Mouse (Mus musculus): ENCODE measurements around the gene Nr4a2. TPM values are rescaled to one million over a fixed set of nuclear protein-coding genes. Genes with fewer than 3 reads are reported as not detected.
A peak's percentile ranks its signal among the peaks of the same experiment; 100 is the strongest.

Nr4a2 gene
- polyA plus RNA-seq, 1 experiment from 2014 or later: 3.7 TPM

GRCm38 (mm10) chr2:57122986-57123980, 520 bp downstream of the Nr4a2 start:
- peak overlapping the region; percentile 94 for H3K4me3 ChIP-seq (ENCODE audit: low read length)
- peak overlapping the region; percentile 68 for H3K4me2 ChIP-seq (replicated peaks; ENCODE audit: low read depth, low read length)
- H3K9ac ChIP-seq (replicated peaks; ENCODE audit: low read length): peak overlapping the region; percentile 98
- H3K4me1 ChIP-seq (ENCODE audit: insufficient read depth, low read length): peaks cover 4% of the 10 kb centered on the region; the same call in 1 of the 2 replicates
- peak; percentile 91 for ATAC-seq (ENCODE audit: low FRiP score, low TSS enrichment)
- H3K27me3 ChIP-seq (ENCODE audit: insufficient read depth, low read length): no peaks in the 10 kb centered on the region
- under 1% methylated on average over 45 of the region's 67 CpGs for WGBS
- no peaks in the 10 kb centered on the region for H3K36me3 ChIP-seq (ENCODE audit: insufficient read depth, low read length)
- H3K9me3 ChIP-seq (ENCODE audit: low read length): no peaks in the 10 kb centered on the region
- peak overlapping the region; percentile 89 for H3K27ac ChIP-seq (ENCODE audit: low read length)

- no peaks in the 10 kb centered on the region for H3K27me3 ChIP-seq (ENCODE audit: insufficient read depth, low read length)
- H3K4me2 ChIP-seq (replicated peaks; ENCODE audit: low read depth, low read length): no peak overlapping the region
- no peaks in the 10 kb centered on the region for H3K9me3 ChIP-seq (ENCODE audit: low read length)
- no peaks in the 10 kb centered on the region for H3K36me3 ChIP-seq (ENCODE audit: insufficient read depth, low read length)
- H3K9ac ChIP-seq (replicated peaks; ENCODE audit: low read length): no peak overlapping the region
- WGBS: 93% methylated on average over 4 of the region's 4 CpGs
- no peak overlapping the region for H3K4me3 ChIP-seq (ENCODE audit: low read length)
- no peak for ATAC-seq (ENCODE audit: low FRiP score, low TSS enrichment)
- H3K4me1 ChIP-seq (ENCODE audit: insufficient read depth, low read length): peaks cover 7% of the 10 kb centered on the region; the same call in 1 of the 2 replicates
- H3K27ac ChIP-seq (ENCODE audit: low read length): no peak overlapping the region
These were observed 2.7 kb downstream of the Nr4a2 start for GRCm38 (mm10) chr2:57121110-57121509.

- ATAC-seq (ENCODE audit: low FRiP score, low TSS enrichment): no peak
- Histone ChIP-seq H3K4me3 (ENCODE audit: low read length) (peak overlapping the region; percentile 72), H3K36me3 (ENCODE audit: insufficient read depth, low read length) (no peaks in the 10 kb centered on the region), H3K27ac (ENCODE audit: low read length) (peak overlapping the region; percentile 68), H3K27me3 (ENCODE audit: insufficient read depth, low read length) (peaks cover 24% of the 10 kb centered on the region), H3K4me1 (ENCODE audit: insufficient read depth, low read length) (peaks cover 19% of the 10 kb centered on the region), H3K9ac (replicated peaks; ENCODE audit: low read length) (peak overlapping the region; percentile 76), H3K9me3 (ENCODE audit: low read length) (peaks cover 2% of the 10 kb centered on the region; the same call in 1 of the 2 replicates), H3K4me2 (replicated peaks; ENCODE audit: low read depth, low read length) (peak overlapping the region; percentile 99)
- WGBS: 3% methylated on average over 13 of the region's 13 CpGs
These were observed 6.4 kb downstream of the Nr4a2 start for GRCm38 (mm10) chr2:57117201-57117951.

GRCm38 (mm10) chr2:57116366-57117200, 7.2 kb downstream of the Nr4a2 start:
- H3K36me3 ChIP-seq (ENCODE audit: insufficient read depth, low read length): no peaks in the 10 kb centered on the region
- H3K4me2 ChIP-seq (replicated peaks; ENCODE audit: low read depth, low read length): peak overlapping the region; percentile 99
- WGBS: under 1% methylated on average over 47 of the region's 47 CpGs
- peak overlapping the region; percentile 68 for H3K27ac ChIP-seq (ENCODE audit: low read length)
- peak; percentile 66 for ATAC-seq (ENCODE audit: low FRiP score, low TSS enrichment)
- H3K4me3 ChIP-seq (ENCODE audit: low read length): peak overlapping the region; percentile 72
- peaks cover 31% of the 10 kb centered on the region for H3K27me3 ChIP-seq (ENCODE audit: insufficient read depth, low read length)
- peaks cover 24% of the 10 kb centered on the region for H3K4me1 ChIP-seq (ENCODE audit: insufficient read depth, low read length)
- H3K9me3 ChIP-seq (ENCODE audit: low read length): peaks cover 5% of the 10 kb centered on the region
- H3K9ac ChIP-seq (replicated peaks; ENCODE audit: low read length): peak overlapping the region; percentile 76

GRCm38 (mm10) chr2:57115864-57116365, 7.9 kb downstream of the Nr4a2 start:
- Histone ChIP-seq H3K4me2 (replicated peaks; ENCODE audit: low read depth, low read length) (peak overlapping the region; percentile 99), H3K4me1 (ENCODE audit: insufficient read depth, low read length) (peaks cover 29% of the 10 kb centered on the region), H3K9me3 (ENCODE audit: low read length) (peaks cover 5% of the 10 kb centered on the region), H3K4me3 (ENCODE audit: low read length) (peak overlapping the region; percentile 72), H3K27ac (ENCODE audit: low read length) (no peak overlapping the region), H3K9ac (replicated peaks; ENCODE audit: low read length) (peak overlapping the region; percentile 76), H3K27me3 (ENCODE audit: insufficient read depth, low read length) (peaks cover 38% of the 10 kb centered on the region), H3K36me3 (ENCODE audit: insufficient read depth, low read length) (no peaks in the 10 kb centered on the region)
- WGBS: 0% methylated on average over 17 of the region's 28 CpGs
- ATAC-seq (ENCODE audit: low FRiP score, low TSS enrichment): peak; percentile 24; the same call in 1 of the 2 replicates

GRCm38 (mm10) chr2:57115181-57115863, 8.5 kb downstream of the Nr4a2 start:
- H3K27ac ChIP-seq (ENCODE audit: low read length): no peak overlapping the region
- peaks cover 42% of the 10 kb centered on the region for H3K27me3 ChIP-seq (ENCODE audit: insufficient read depth, low read length)
- no peaks in the 10 kb centered on the region for H3K36me3 ChIP-seq (ENCODE audit: insufficient read depth, low read length)
- H3K4me2 ChIP-seq (replicated peaks; ENCODE audit: low read depth, low read length): peak overlapping the region; percentile 99
- H3K4me3 ChIP-seq (ENCODE audit: low read length): peak overlapping the region; percentile 72
- H3K4me1 ChIP-seq (ENCODE audit: insufficient read depth, low read length): peaks cover 29% of the 10 kb centered on the region
- peak overlapping the region; percentile 73 for H3K9ac ChIP-seq (replicated peaks; ENCODE audit: low read length)
- 0 out of 2 replicates have a peak, but pooled peaks have one; percentile 18 for ATAC-seq (ENCODE audit: low FRiP score, low TSS enrichment)
- peaks cover 5% of the 10 kb centered on the region for H3K9me3 ChIP-seq (ENCODE audit: low read length)
- WGBS: under 1% methylated on average over 25 of the region's 25 CpGs

- WGBS: under 1% methylated on average over 84 of the region's 88 CpGs
- peak overlapping the region; percentile 73 for H3K9ac ChIP-seq (replicated peaks; ENCODE audit: low read length)
These were observed 9.3 kb downstream of the Nr4a2 start for GRCm38 (mm10) chr2:57114211-57115151.

GRCm38 (mm10) chr2:57113431-57113830, 10.4 kb downstream of the Nr4a2 start:
- Histone ChIP-seq H3K4me2 (replicated peaks; ENCODE audit: low read depth, low read length) (peak overlapping the region; percentile 99; the same call in 1 of the 2 replicates), H3K9me3 (ENCODE audit: low read length) (peaks cover 5% of the 10 kb centered on the region), H3K27me3 (ENCODE audit: insufficient read depth, low read length) (peaks cover 61% of the 10 kb centered on the region), H3K4me3 (ENCODE audit: low read length) (peak overlapping the region; percentile 72), H3K9ac (replicated peaks; ENCODE audit: low read length) (no peak overlapping the region), H3K4me1 (ENCODE audit: insufficient read depth, low read length) (peaks cover 34% of the 10 kb centered on the region), H3K27ac (ENCODE audit: low read length) (no peak overlapping the region), H3K36me3 (ENCODE audit: insufficient read depth, low read length) (no peaks in the 10 kb centered on the region)
- WGBS: 26% methylated on average over 5 of the region's 5 CpGs
- ATAC-seq (ENCODE audit: low FRiP score, low TSS enrichment): no peak

More at GRCm38 (mm10) chr2:57114211-57115151, 9.3 kb downstream of the Nr4a2 start:
- Histone ChIP-seq H3K36me3 (ENCODE audit: insufficient read depth, low read length) (no peaks in the 10 kb centered on the region), H3K4me2 (replicated peaks; ENCODE audit: low read depth, low read length) (peak overlapping the region; percentile 99), H3K9me3 (ENCODE audit: low read length) (peaks cover 5% of the 10 kb centered on the region), H3K4me3 (ENCODE audit: low read length) (peak overlapping the region; percentile 72), H3K4me1 (ENCODE audit: insufficient read depth, low read length) (peaks cover 34% of the 10 kb centered on the region), H3K27ac (ENCODE audit: low read length) (no peak overlapping the region), H3K27me3 (ENCODE audit: insufficient read depth, low read length) (peaks cover 50% of the 10 kb centered on the region)
- peak; percentile 73 for ATAC-seq (ENCODE audit: low FRiP score, low TSS enrichment)
